Comparison of ENCODE assay signal across 19 mouse cellular contexts in genomic region chr10:54063551-54064260, GRCm38 (mm10). TPM values are rescaled to one million over a fixed set of nuclear protein-coding genes. Genes with fewer than 3 reads are reported as not detected.
DNase-seq lines count a peak whose midpoint lies in the region; ATAC-seq and TF ChIP-seq lines count a peak whose summit lies in the region.
"Had no signal": no experiment of that assay in that cellular context is flagged by ENCODE, and none has a peak within 500 bp of the region (broad histone marks: within the 10 kb centered on the region; RNA-seq: fewer than 3 reads in every experiment).

No protein-coding gene starts in this region.

- H3K9me3 ChIP-seq in kidney, postnatal 0 days (replicated peaks; ENCODE audit: low read length), result no peaks in the 10 kb centered on the region
- H3K9me3 ChIP-seq in limb, embryonic 13.5 days, result no peaks in the 10 kb centered on the region
- H3K9me3 ChIP-seq: limb, embryonic 12.5 days; liver, embryonic 13.5 days; megakaryocyte, embryonic 14.5 days; midbrain, embryonic 12.5 days; neural tube, embryonic 13.5 days had no signal

- no peaks in the 10 kb centered on the region for H3K27me3 ChIP-seq in kidney, postnatal 0 days (ENCODE audit: insufficient read depth, low read length)
- H3K27me3 ChIP-seq in limb, embryonic 13.5 days, result no peaks in the 10 kb centered on the region
- H3K27me3 ChIP-seq: liver, embryonic 13.5 days; megakaryocyte, embryonic 14.5 days; midbrain, embryonic 12.5 days; neural tube, embryonic 13.5 days had no signal

- no peak for TF ChIP-seq CTCF in kidney, postnatal 0 days (IDR thresholded peaks at IDR 0.05; ENCODE audit: low read depth)

- no peak overlapping the region for H3K9ac ChIP-seq in kidney, postnatal 0 days (ENCODE audit: low read depth, low read length)
- no peak overlapping the region for H3K9ac ChIP-seq in limb, embryonic 13.5 days
- H3K9ac ChIP-seq: limb, embryonic 12.5 days; liver, embryonic 13.5 days; midbrain, embryonic 12.5 days; neural tube, embryonic 13.5 days had no signal

- peak; percentile 28 for DNase-seq in kidney, postnatal 0 days (ENCODE audit: low spot score)
- no peak for DNase-seq in kidney, adult 9 months
- peak; percentile 55 for DNase-seq in NIH3T3 (ENCODE audit: low read depth)
- DNase-seq in ovary, postnatal 14 days (ENCODE audit: low spot score), result no peak
- DNase-seq in adrenal gland, adult 18-20 months (ENCODE audit: low spot score in 2 of 2), result no peak
- DNase-seq: cerebellum, adult 2 months; cerebellum, postnatal 14 days; gastrocnemius, postnatal 25 days; heart, postnatal 14 days; kidney, adult 18-20 months; liver, embryonic 13.5 days; lung, adult 18-20 months; lung, postnatal 4 days had no signal

- H3K36me3 ChIP-seq in kidney, postnatal 0 days (ENCODE audit: insufficient read depth, low read length), result no peaks in the 10 kb centered on the region
- H3K36me3 ChIP-seq in limb, embryonic 13.5 days, result peaks cover 4% of the 10 kb centered on the region
- H3K36me3 ChIP-seq: midbrain, embryonic 12.5 days; neural tube, embryonic 13.5 days had no signal

- no peak overlapping the region for H3K4me2 ChIP-seq in kidney, postnatal 0 days (ENCODE audit: low read length)
- no peak overlapping the region for H3K4me2 ChIP-seq in limb, embryonic 13.5 days (replicated peaks)
- H3K4me2 ChIP-seq: limb, embryonic 12.5 days; liver, embryonic 13.5 days; midbrain, embryonic 12.5 days; neural tube, embryonic 13.5 days had no signal

- no peaks in the 10 kb centered on the region for H3K4me1 ChIP-seq in kidney, postnatal 0 days (replicated peaks; ENCODE audit: insufficient read depth, low read length)
- H3K4me1 ChIP-seq in limb, embryonic 13.5 days, result peaks cover 22% of the 10 kb centered on the region; the same call in 1 of the 2 replicates
- H3K4me1 ChIP-seq: midbrain, embryonic 12.5 days; neural tube, embryonic 13.5 days had no signal

- no peak overlapping the region for H3K4me3 ChIP-seq in kidney, postnatal 0 days (replicated peaks; ENCODE audit: low read depth, low read length)
- no peak overlapping the region for H3K4me3 ChIP-seq in limb, embryonic 13.5 days
- H3K4me3 ChIP-seq: limb, embryonic 12.5 days; liver, embryonic 13.5 days; megakaryocyte, embryonic 14.5 days; midbrain, embryonic 12.5 days; neural tube, embryonic 13.5 days had no signal

- no peak for ATAC-seq in kidney, postnatal 0 days (replicated peaks; ENCODE audit: low FRiP score, low read depth)
- peak; percentile 65 for ATAC-seq in limb, embryonic 13.5 days (ENCODE audit: low FRiP score, low read depth)
- ATAC-seq: lung, postnatal 0 days had no signal

- H3K27ac ChIP-seq in kidney, postnatal 0 days, result no peak overlapping the region
- H3K27ac ChIP-seq in limb, embryonic 13.5 days, result no peak overlapping the region
- H3K27ac ChIP-seq: limb, embryonic 12.5 days; liver, embryonic 13.5 days; midbrain, embryonic 12.5 days; neural tube, embryonic 13.5 days had no signal

- 52% methylated on average over 8 of the region's 8 CpGs for WGBS in kidney, postnatal 0 days
- 26% methylated on average over 8 of the region's 8 CpGs for whole genome bisulfite sequencing in limb, embryonic 13.5 days

RNA-seq across cellular contexts. Expression of gene Man1a, which starts 12.7 kb away (rescaled TPM):
- polyA plus RNA-seq in kidney, postnatal 0 days (2015; fragmentation: Nextera tagmentation; extraction: Ambion mirVana), result 8.7 and 10.3 TPM in 2 replicates
- 6.0 and 6.2 TPM in 2 replicates for polyA plus RNA-seq in limb, embryonic 13.5 days (2015; fragmentation: Nextera tagmentation; extraction: Ambion mirVana)
- 100 to 1,000 TPM in 1 of 2 experiments, 10 to 100 TPM in 1; 21.8 to 204 TPM for total RNA-seq in adrenal gland, adult 18-20 months (2021)

Comparison
In these comparisons a context has a peak if more than half of its experiments do, and no peak if none do; other contexts are left out.
1. DNase-seq: peak in kidney, postnatal 0 days (single experiment) and NIH3T3 (single experiment); none in kidney, adult 9 months (single experiment), ovary, postnatal 14 days (single experiment) and adrenal gland, adult 18-20 months (0 of 2).